Mouse (Mus musculus) neural tube, embryonic 15.5 days (tissue): ENCODE data around the gene Myd88. TPM values are rescaled to one million over a fixed set of nuclear protein-coding genes. Genes with fewer than 3 reads are reported as not detected.
A peak's percentile ranks its signal among the peaks of the same experiment; 100 is the strongest.

Experiments used
- ATAC-seq: fragments of 200-750 bp; cut with Nextera tagmentation; 2 replicates; pipeline ENCODE4 v1.8.0; 2017; ENCODE audit warnings: mild to moderate bottlenecking, moderate TSS enrichment, moderate library complexity; ENCODE audit not compliant: low FRiP score
- H3K27ac ChIP-seq: fragments of 300-500 bp; sonication (generic); replicated peaks from 2 replicates; pipeline ENCODE4 v1.5.1; 2015; ENCODE audit warnings: mild to moderate bottlenecking, inconsistent platforms
- H3K27me3 ChIP-seq: fragments of 300-500 bp; sonication (generic); replicated peaks from 2 replicates; pipeline ENCODE4 v1.6.1; 2015; ENCODE audit warnings: inconsistent platforms
- H3K36me3 ChIP-seq: fragments of 300-500 bp; sonication (generic); 2 replicates; pipeline ENCODE4 v1.6.1; 2015; ENCODE audit warnings: inconsistent platforms
- H3K4me1 ChIP-seq: fragments of 300-500 bp; sonication (generic); 2 replicates; pipeline ENCODE4 v1.6.1; 2015; ENCODE audit warnings: inconsistent platforms
- H3K4me2 ChIP-seq: fragments of 300-500 bp; sonication (generic); 2 replicates; pipeline ENCODE4 v1.6.1; 2015; ENCODE audit warnings: inconsistent platforms, mild to moderate bottlenecking, moderate library complexity
- H3K4me3 ChIP-seq: fragments of 300-500 bp; sonication (generic); replicated peaks from 2 replicates; pipeline ENCODE4 v1.5.1; 2015; ENCODE audit warnings: mild to moderate bottlenecking, inconsistent platforms
- H3K9ac ChIP-seq: fragments of 300-500 bp; sonication (generic); replicated peaks from 2 replicates; pipeline ENCODE4 v1.6.1; 2015; ENCODE audit warnings: mild to moderate bottlenecking, inconsistent platforms
- H3K9me3 ChIP-seq: fragments of 300-500 bp; sonication (generic); replicated peaks from 2 replicates; pipeline ENCODE4 v1.6.1; 2016; ENCODE audit warnings: inconsistent platforms
- WGBS: fragments of 180-500 bp; shearing (Covaris S2); methylation state at CpG from one replicate; pipeline ENCODE4 v1.1.7; 2015; ENCODE audit warnings: mixed read lengths; 5-methylcytosine and 5-hydroxymethylcytosine counted together
- polyA plus RNA-seq: library from polyadenylated mRNA; unstranded; fragments of >200 nt; fragmentation: Nextera tagmentation; extraction: Ambion mirVana; gene quantifications from 2 replicates; pipeline ENCODE4 v1.2.1, GENCODE M21; 2015

Myd88 gene
- polyA plus RNA-seq, 1 experiment from 2014 or later: 6.2 TPM

DNA sequence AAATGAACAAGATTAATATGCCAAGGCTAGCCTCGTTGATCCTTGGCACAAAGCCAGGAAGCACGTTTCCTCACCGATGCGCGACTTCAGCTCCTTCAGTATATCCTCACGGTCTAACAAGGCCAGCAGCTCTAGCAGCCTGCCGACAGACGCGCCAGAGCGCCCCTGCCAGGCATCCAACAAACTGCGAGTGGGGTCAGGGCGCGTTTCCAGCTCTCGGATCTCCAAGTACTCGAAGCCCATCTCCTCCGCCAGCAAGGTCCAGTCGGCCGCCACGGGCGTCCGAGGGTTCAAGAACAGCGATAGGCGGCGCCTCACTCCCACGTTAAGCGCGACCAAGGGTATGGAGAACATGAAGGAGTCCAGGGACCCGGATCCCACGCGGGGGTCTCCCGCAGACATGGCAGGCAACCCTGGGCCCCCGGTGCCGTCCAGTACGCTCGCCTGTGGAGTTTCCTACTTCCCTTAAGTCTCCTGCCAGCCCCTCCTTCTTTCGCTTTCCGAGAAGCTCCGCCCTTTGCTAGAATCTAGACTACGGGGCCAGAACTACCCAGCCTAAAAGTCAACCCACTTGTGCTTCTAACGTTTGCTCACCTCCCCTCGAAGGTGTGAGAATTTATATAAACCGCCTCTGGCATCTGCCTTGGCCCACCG, 1.5 kb downstream of the Myd88 start, which contains the start of gene Acaa1a:
Gene Acaa1a (plus strand): TSS at position 119 of the 654 bp plus-strand sequence.
- H3K9me3 ChIP-seq: no peaks in the 10 kb centered on the region
- peak within 1 kb of the TSS; percentile 43 for H3K9ac ChIP-seq
- peaks cover 16% of the 10 kb centered on the region for H3K36me3 ChIP-seq
- peak within 1 kb of the TSS; percentile 81 for H3K4me2 ChIP-seq
- peaks cover 34% of the 10 kb centered on the region for H3K4me1 ChIP-seq
- ATAC-seq: no peak
- 1% methylated on average over 43 of the region's 43 CpGs for WGBS
- peak within 1 kb of the TSS; percentile 85 for H3K27ac ChIP-seq
- H3K4me3 ChIP-seq: peak within 1 kb of the TSS; percentile 74
- 0 out of 2 replicates have a peak, but pooled peaks cover 3% of the 10 kb centered on the region for H3K27me3 ChIP-seq

DNA sequence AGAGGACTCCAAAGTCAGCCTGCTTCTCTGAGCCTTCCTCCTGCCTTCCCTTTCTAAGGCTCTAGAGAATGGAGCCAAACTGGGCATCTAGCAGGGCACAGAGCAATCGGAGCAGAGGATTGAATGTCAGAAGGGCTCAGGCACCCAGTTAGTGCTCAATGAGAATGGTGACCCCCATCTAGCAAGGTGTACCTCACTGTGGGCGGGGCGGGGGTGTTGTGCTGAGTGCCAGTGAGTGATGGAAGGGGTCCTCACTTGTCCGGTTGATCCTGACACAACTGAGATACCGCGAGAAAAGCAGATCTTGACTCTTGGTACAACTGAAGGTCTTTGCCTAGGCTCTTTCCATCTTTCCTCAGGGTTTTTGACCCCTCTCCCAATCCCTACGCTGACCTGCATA, 2.1 kb downstream of the Myd88 start:
- Histone ChIP-seq H3K4me3 (peak overlapping the region; percentile 74), H3K27ac (no peak overlapping the region), H3K27me3 (0 out of 2 replicates have a peak, but pooled peaks cover 3% of the 10 kb centered on the region), H3K9ac (peak overlapping the region; percentile 43), H3K4me1 (peaks cover 34% of the 10 kb centered on the region), H3K4me2 (peak overlapping the region; percentile 81), H3K9me3 (no peaks in the 10 kb centered on the region), H3K36me3 (peaks cover 10% of the 10 kb centered on the region)
- no peak for ATAC-seq
- 55% methylated on average over 7 of the region's 7 CpGs for WGBS

DNA sequence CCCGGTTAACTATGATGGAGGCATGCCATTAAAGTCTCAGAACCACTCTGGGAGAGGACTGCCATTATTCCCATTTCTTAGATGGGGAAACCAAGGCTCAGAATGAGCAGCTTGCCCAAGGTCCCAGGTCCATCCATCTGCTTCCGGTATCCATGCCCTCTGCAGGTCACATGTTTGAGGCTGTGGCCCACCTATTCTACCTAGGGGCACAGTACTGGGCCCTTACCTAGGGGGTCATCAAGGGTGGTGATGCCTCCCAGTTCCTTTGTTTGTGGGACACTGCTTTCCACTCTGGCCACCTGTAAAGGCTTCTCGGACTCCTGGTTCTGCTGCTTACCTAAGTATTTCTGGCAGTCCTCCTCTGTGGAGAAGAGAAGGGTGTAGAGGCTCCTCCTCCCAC, 2.9 kb downstream of the Myd88 start:
- Histone ChIP-seq H3K9ac (no peak overlapping the region), H3K4me1 (peaks cover 32% of the 10 kb centered on the region), H3K4me3 (no peak overlapping the region), H3K36me3 (peaks cover 3% of the 10 kb centered on the region), H3K9me3 (no peaks in the 10 kb centered on the region), H3K27ac (no peak overlapping the region), H3K27me3 (0 out of 2 replicates have a peak, but pooled peaks cover 3% of the 10 kb centered on the region), H3K4me2 (no peak overlapping the region)
- no peak for ATAC-seq
- 93% methylated on average over 3 of the region's 3 CpGs for WGBS

DNA sequence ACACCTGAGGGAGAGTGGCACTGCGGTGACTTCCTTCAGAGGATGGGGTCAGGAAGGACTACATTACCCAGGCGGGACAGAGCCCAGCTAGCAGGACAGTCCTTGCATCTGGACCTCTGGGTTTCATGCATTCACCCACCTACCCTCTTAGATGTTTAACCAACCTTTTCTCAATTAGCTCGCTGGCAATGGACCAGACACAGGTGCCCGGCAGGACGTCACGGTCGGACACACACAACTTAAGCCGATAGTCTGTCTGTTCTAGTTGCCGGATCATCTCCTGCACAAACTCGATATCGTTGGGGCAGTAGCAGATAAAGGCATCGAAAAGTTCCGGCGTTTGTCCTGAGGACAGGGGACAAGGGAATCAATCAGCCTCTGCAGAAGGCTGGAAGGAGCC, 3.4 kb downstream of the Myd88 start:
- H3K36me3 ChIP-seq: no peaks in the 10 kb centered on the region
- no peak overlapping the region for H3K9ac ChIP-seq
- H3K4me3 ChIP-seq: no peak overlapping the region
- peaks cover 27% of the 10 kb centered on the region for H3K4me1 ChIP-seq
- H3K9me3 ChIP-seq: no peaks in the 10 kb centered on the region
- H3K27me3 ChIP-seq: 0 out of 2 replicates have a peak, but pooled peaks cover 3% of the 10 kb centered on the region
- no peak overlapping the region for H3K4me2 ChIP-seq
- 95% methylated on average over 14 of the region's 14 CpGs for WGBS
- H3K27ac ChIP-seq: no peak overlapping the region
- ATAC-seq: no peak

DNA sequence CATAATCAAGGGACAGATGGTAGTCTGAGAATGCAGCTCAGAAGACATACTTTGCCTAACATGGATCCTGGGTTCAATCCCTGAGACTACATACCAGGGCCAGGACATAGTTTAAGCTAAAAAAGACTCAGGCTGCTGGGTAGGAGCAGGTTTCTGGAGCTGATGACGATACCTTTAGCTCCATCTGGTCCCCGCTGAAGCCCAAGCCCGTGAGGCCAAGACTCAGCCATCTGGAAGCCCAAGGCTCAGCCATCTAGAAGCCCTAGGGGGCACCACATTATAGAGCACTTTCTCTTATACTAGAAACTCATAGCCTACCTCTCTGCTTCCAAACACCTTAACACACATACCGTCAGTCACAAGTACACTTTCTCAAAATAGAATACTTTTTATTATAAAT, 5.6 kb downstream of the Myd88 start:
- no peak overlapping the region for H3K4me2 ChIP-seq
- peaks cover 13% of the 10 kb centered on the region for H3K4me1 ChIP-seq
- 0 out of 2 replicates have a peak, but pooled peaks cover 3% of the 10 kb centered on the region for H3K27me3 ChIP-seq
- no peaks in the 10 kb centered on the region for H3K36me3 ChIP-seq
- no peak for ATAC-seq
- 86% methylated on average over 4 of the region's 4 CpGs for WGBS
- H3K9me3 ChIP-seq: no peaks in the 10 kb centered on the region
- no peak overlapping the region for H3K9ac ChIP-seq
- no peak overlapping the region for H3K4me3 ChIP-seq
- H3K27ac ChIP-seq: no peak overlapping the region

DNA sequence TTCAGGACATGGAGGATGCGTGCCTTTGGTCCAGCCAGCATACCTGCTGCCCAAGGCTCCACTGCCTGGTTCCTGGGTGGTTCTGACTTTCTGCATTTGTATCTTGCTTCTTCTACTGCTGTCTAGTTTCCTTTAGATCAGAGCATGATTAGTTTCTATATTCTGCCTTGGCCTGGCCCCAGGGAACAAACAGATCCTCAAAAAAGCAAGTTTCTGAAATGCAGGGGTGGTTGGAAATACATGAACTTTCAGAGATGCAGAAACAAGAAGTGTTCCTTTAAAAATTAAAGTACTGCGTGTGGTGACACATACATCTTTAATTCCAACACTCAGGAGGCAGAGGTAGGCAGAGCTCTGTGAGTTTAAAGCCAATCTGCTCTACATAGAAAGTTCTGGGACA, 6.4 kb downstream of the Myd88 start:
- H3K4me3 ChIP-seq: no peak overlapping the region
- no peak overlapping the region for H3K27ac ChIP-seq
- WGBS: 92% methylated on average over 2 of the region's 2 CpGs
- H3K36me3 ChIP-seq: no peaks in the 10 kb centered on the region
- peaks cover 6% of the 10 kb centered on the region for H3K4me1 ChIP-seq
- no peaks in the 10 kb centered on the region for H3K9me3 ChIP-seq
- 0 out of 2 replicates have a peak, but pooled peaks cover 3% of the 10 kb centered on the region for H3K27me3 ChIP-seq
- no peak overlapping the region for H3K4me2 ChIP-seq
- ATAC-seq: no peak
- no peak overlapping the region for H3K9ac ChIP-seq

DNA sequence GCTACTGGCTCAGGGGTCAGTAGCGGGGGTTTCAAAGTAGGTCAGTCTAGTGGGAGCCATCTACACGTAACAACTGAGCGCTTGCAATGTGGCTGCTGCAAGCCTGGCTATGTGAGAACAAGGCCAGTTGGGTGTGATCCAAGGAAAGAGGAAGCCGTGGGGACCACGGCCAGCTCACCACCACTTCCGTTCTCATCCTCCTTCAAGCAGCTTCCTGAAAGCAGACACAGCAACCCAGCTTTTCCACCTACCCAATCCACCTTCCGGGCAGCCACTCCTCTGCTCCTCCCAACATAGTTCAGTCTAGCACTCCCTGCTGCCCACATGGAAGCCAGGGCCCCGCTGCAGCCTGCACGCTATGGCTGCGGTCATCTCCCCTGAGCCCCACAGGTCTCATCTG, 6.9 kb downstream of the Myd88 start:
- H3K4me1 ChIP-seq: peaks cover under 1% of the 10 kb centered on the region
- 72% methylated on average over 10 of the region's 10 CpGs for WGBS
- H3K4me3 ChIP-seq: no peak overlapping the region
- 0 out of 2 replicates have a peak, but pooled peaks cover 3% of the 10 kb centered on the region for H3K27me3 ChIP-seq
- ATAC-seq: no peak
- no peak overlapping the region for H3K4me2 ChIP-seq
- no peaks in the 10 kb centered on the region for H3K9me3 ChIP-seq
- H3K9ac ChIP-seq: no peak overlapping the region
- no peaks in the 10 kb centered on the region for H3K36me3 ChIP-seq
- no peak overlapping the region for H3K27ac ChIP-seq

DNA sequence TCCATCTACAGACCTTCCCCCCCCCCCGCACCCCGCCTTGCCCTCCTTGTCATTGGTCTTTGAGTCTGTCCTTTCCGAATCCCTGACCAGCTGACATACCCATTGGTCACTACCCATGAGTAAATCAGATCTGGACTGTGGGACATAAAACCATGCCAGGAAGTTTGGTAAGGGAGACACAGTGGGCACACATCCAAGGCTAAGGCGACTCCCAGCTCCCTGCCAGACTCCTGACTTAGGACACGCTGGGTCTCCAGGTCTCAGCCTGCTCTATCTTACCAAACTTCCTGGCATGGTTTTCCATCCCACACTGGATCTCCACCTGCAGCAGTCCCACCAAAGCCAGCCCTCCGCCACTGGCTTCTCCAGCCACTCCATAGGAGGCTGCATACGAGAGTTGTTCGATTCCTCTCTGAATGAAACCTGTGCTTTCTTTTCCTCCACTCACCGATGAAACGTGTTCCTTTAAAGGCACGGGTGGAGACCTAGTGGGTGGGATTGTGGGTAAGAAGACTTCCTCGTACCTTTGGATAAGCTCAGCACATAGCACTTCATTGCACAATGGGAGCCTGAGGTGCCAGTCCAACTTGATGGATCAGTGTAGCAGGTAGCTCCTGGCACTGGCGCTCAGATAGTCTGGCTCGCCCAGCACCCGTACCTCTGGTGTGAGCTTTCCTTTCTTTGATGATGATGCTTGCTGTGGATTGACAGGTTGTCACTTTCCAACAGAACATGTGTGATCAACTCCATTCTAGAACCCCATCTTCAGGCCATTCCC, 10.8 kb downstream of the Myd88 start:
- no peaks in the 10 kb centered on the region for H3K4me1 ChIP-seq
- WGBS: 91% methylated on average over 15 of the region's 15 CpGs

DNA sequence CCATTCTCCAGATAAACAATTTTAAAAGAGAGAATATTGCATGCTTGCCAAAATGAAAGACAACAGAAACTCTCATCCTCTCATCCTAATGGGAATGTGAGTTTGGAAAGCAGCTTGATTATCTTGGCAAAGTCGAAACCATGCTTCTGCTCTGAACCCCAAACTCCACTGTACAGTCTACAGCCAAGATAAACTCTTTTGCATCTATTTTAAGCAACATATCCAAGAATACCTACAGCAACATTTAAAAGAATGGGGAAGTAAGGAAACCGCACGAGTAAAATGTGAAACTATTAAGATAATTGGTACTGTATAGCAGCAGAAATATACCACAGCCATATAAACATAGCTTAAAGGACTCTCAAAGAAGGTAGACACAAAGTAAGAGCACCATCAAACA, 12.7 kb downstream of the Myd88 start:
- H3K4me1 ChIP-seq: no peaks in the 10 kb centered on the region
- no peak overlapping the region for H3K9ac ChIP-seq
- H3K4me3 ChIP-seq: no peak overlapping the region
- no peaks in the 10 kb centered on the region for H3K9me3 ChIP-seq
- no peak overlapping the region for H3K4me2 ChIP-seq
- no peak overlapping the region for H3K27ac ChIP-seq
- no peaks in the 10 kb centered on the region for H3K27me3 ChIP-seq
- ATAC-seq: no peak
- no peaks in the 10 kb centered on the region for H3K36me3 ChIP-seq
- 84% methylated on average over 3 of the region's 3 CpGs for WGBS

More for the DNA sequence above, 10.8 kb downstream of the Myd88 start:
- H3K27me3 ChIP-seq: no peaks in the 10 kb centered on the region
- no peak for ATAC-seq
- no peaks in the 10 kb centered on the region for H3K36me3 ChIP-seq
- no peak overlapping the region for H3K9ac ChIP-seq
- no peak overlapping the region for H3K4me3 ChIP-seq
- no peaks in the 10 kb centered on the region for H3K9me3 ChIP-seq
- H3K4me2 ChIP-seq: no peak overlapping the region
- H3K27ac ChIP-seq: no peak overlapping the region

DNA sequence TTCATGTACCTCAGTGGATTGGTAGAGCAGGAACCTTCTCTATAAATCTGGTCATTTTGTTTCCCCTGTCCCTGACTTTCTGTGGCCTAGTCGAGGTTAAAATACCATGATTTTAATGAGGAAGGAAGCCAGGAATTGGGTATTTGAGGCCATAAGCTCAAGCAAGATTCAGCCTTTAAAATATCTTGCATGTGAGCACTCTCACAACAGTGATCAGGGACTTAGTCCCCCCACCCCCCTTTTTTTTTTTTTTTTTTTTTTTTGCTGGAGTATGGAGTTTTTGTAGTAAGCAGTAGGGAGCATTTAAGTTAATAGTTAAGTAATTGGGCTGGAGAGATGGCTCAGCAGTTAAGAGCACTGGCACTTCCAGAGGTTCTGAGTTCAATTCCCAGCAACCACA, 17.1 kb downstream of the Myd88 start:
- Histone ChIP-seq H3K4me1 (peaks cover 25% of the 10 kb centered on the region), H3K4me3 (no peak overlapping the region), H3K36me3 (no peaks in the 10 kb centered on the region), H3K9me3 (no peaks in the 10 kb centered on the region), H3K27me3 (no peaks in the 10 kb centered on the region), H3K4me2 (no peak overlapping the region), H3K9ac (no peak overlapping the region), H3K27ac (no peak overlapping the region)
- no peak for ATAC-seq
- 71% methylated on average over 1 of the region's 1 CpGs for WGBS

DNA sequence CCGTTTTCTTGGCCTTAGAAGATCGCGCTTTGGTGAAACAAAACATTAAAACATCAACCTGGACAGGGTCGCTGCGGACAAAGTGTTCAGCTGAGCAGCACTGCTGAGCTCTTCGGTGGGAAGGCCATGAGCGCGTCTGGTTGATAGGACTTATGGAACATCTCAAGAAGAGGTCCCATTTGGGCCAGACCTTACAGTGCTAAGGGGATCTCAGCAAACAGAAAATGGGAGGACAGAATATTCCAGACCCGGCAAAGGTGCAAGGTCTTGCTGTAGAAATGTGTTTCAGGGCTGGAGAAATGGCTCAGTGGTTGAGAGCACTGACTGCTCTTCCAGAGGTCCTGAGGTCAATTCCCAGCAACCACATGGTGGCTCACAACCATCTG, 18.0 kb downstream of the Myd88 start:
- Histone ChIP-seq H3K9ac (peak overlapping the region; percentile 83), H3K27me3 (no peaks in the 10 kb centered on the region), H3K9me3 (no peaks in the 10 kb centered on the region), H3K4me2 (peak overlapping the region; percentile 95), H3K27ac (peak overlapping the region; percentile 95), H3K36me3 (no peaks in the 10 kb centered on the region), H3K4me1 (peaks cover 25% of the 10 kb centered on the region), H3K4me3 (peak overlapping the region; percentile 92)
- ATAC-seq: peak; percentile 18
- WGBS: 5% methylated on average over 9 of the region's 9 CpGs
